ENCODE assay signal across 18 mouse cellular contexts in genomic region chr13:85926323-85926722, GRCm38 (mm10).
DNase-seq lines count a peak whose midpoint lies in the region; ATAC-seq and TF ChIP-seq lines count a peak whose summit lies in the region.
"Had no signal": no experiment of that assay in that cellular context is flagged by ENCODE, and none has a peak within 500 bp of the region (broad histone marks: within the 10 kb centered on the region; RNA-seq: fewer than 3 reads in every experiment).

No protein-coding gene starts in this region.

- WGBS in kidney, embryonic 14.5 days: 34% methylated on average over 2 of the region's 2 CpGs
- 30% methylated on average over 2 of the region's 2 CpGs for WGBS in kidney, adult 2 months
- WGBS in midbrain, embryonic 13.5 days: 73% methylated on average over 2 of the region's 2 CpGs
- WGBS in midbrain, postnatal 0 days: 48% methylated on average over 2 of the region's 2 CpGs
- 46% methylated on average over 2 of the region's 2 CpGs for WGBS in hindbrain, embryonic 14.5 days
- 29% methylated on average over 2 of the region's 2 CpGs for WGBS in neural tube, embryonic 13.5 days

- H3K4me1 ChIP-seq in kidney, embryonic 14.5 days (ENCODE audit: control insufficient read depth, insufficient read depth, low read length): no peaks in the 10 kb centered on the region
- no peaks in the 10 kb centered on the region for H3K4me1 ChIP-seq in kidney, adult 2 months (ENCODE audit: control insufficient read depth, insufficient read depth, low read length)
- peaks cover 16% of the 10 kb centered on the region for H3K4me1 ChIP-seq in midbrain, embryonic 13.5 days (replicated peaks)
- H3K4me1 ChIP-seq in midbrain, postnatal 0 days (ENCODE audit: insufficient read depth, low read length): no peaks in the 10 kb centered on the region
- peaks cover 18% of the 10 kb centered on the region for H3K4me1 ChIP-seq in hindbrain, embryonic 14.5 days (replicated peaks; ENCODE audit: control insufficient read depth, insufficient read depth, low read length)
- peaks cover 18% of the 10 kb centered on the region for H3K4me1 ChIP-seq in neural tube, embryonic 13.5 days (replicated peaks)
- H3K4me1 ChIP-seq: heart, embryonic 12.5 days had no signal

- TF ChIP-seq CTCF in kidney, adult 2 months (conservative IDR thresholded peaks at IDR 0.05; ENCODE audit: insufficient read depth, insufficient read length, low read depth, low read length): no peak
- no peak for TF ChIP-seq CTCF in midbrain, postnatal 0 days (IDR thresholded peaks at IDR 0.05)

- TF ChIP-seq POLR2A in kidney, adult 2 months (IDR thresholded peaks at IDR 0.05; ENCODE audit: low read depth, low read length): no peak

- peak; percentile 52; the same call in 1 of the 2 replicates for ATAC-seq in kidney, embryonic 14.5 days (ENCODE audit: low FRiP score, low TSS enrichment)
- no peak for ATAC-seq in midbrain, embryonic 13.5 days
- ATAC-seq in midbrain, postnatal 0 days (ENCODE audit: low FRiP score): no peak
- ATAC-seq in hindbrain, embryonic 14.5 days (ENCODE audit: low FRiP score): no peak
- peak; percentile 49; the same call in 1 of the 2 replicates for ATAC-seq in neural tube, embryonic 13.5 days (ENCODE audit: low read depth)

- H3K27me3 ChIP-seq in kidney, embryonic 14.5 days (ENCODE audit: control insufficient read depth, insufficient read depth, low read length): no peaks in the 10 kb centered on the region
- no peaks in the 10 kb centered on the region for H3K27me3 ChIP-seq in kidney, adult 2 months (replicated peaks; ENCODE audit: control insufficient read depth, insufficient read depth, low read length)
- H3K27me3 ChIP-seq in midbrain, embryonic 13.5 days: no peaks in the 10 kb centered on the region
- no peaks in the 10 kb centered on the region for H3K27me3 ChIP-seq in midbrain, postnatal 0 days (ENCODE audit: insufficient read depth, low read length)
- H3K27me3 ChIP-seq in hindbrain, embryonic 14.5 days (ENCODE audit: control insufficient read depth, insufficient read depth, low read length): no peaks in the 10 kb centered on the region
- no peaks in the 10 kb centered on the region for H3K27me3 ChIP-seq in neural tube, embryonic 13.5 days
- H3K27me3 ChIP-seq: heart, embryonic 12.5 days had no signal

- no peak overlapping the region for H3K27ac ChIP-seq in kidney, embryonic 14.5 days (ENCODE audit: low read depth, low read length)
- no peak overlapping the region for H3K27ac ChIP-seq in kidney, adult 2 months (ENCODE audit: insufficient read depth, low read depth, low read length)
- peak overlapping the region; percentile 48; the same call in 1 of the 2 replicates for H3K27ac ChIP-seq in midbrain, embryonic 13.5 days
- H3K27ac ChIP-seq in midbrain, postnatal 0 days (ENCODE audit: low read depth, low read length): no peak overlapping the region
- H3K27ac ChIP-seq in hindbrain, embryonic 14.5 days: peak overlapping the region; percentile 68
- peak overlapping the region; percentile 67 for H3K27ac ChIP-seq in neural tube, embryonic 13.5 days (replicated peaks)

- DNase-seq in kidney, adult 2 months: no peak
- DNase-seq in midbrain, postnatal 0 days (ENCODE audit: low spot score): no peak
- peak; percentile 42 for DNase-seq in hindbrain, embryonic 14.5 days (ENCODE audit: low spot score)
- no peak for DNase-seq in thymus, postnatal 4 days
- DNase-seq: cerebellum, adult 8-10 months; gastrocnemius, postnatal 10 days; heart, adult 11 months; heart, postnatal 14 days; kidney, postnatal 10 days; liver; right cerebral cortex, adult 18-20 months; thymus, postnatal 36 days had no signal

- no peak overlapping the region for H3K4me3 ChIP-seq in kidney, embryonic 14.5 days (ENCODE audit: low read length)
- no peak overlapping the region for H3K4me3 ChIP-seq in kidney, adult 2 months (ENCODE audit: insufficient read depth, low read depth, low read length)
- H3K4me3 ChIP-seq in midbrain, embryonic 13.5 days (replicated peaks): no peak overlapping the region
- H3K4me3 ChIP-seq in midbrain, postnatal 0 days (ENCODE audit: low read depth, low read length): no peak overlapping the region
- H3K4me3 ChIP-seq in hindbrain, embryonic 14.5 days (replicated peaks; ENCODE audit: low read length): no peak overlapping the region
- H3K4me3 ChIP-seq in neural tube, embryonic 13.5 days: no peak overlapping the region
- H3K4me3 ChIP-seq: erythroblast, embryonic 14.5 days; heart, embryonic 12.5 days; myocyte had no signal

- H3K36me3 ChIP-seq in kidney, embryonic 14.5 days (ENCODE audit: control insufficient read depth, insufficient read depth, low read length): no peaks in the 10 kb centered on the region
- H3K36me3 ChIP-seq in kidney, adult 2 months (ENCODE audit: control insufficient read depth, insufficient read depth, low read length): no peaks in the 10 kb centered on the region
- no peaks in the 10 kb centered on the region for H3K36me3 ChIP-seq in midbrain, embryonic 13.5 days
- no peaks in the 10 kb centered on the region for H3K36me3 ChIP-seq in midbrain, postnatal 0 days (ENCODE audit: insufficient read depth, low read length)
- H3K36me3 ChIP-seq in hindbrain, embryonic 14.5 days (replicated peaks; ENCODE audit: control insufficient read depth, insufficient read depth): no peaks in the 10 kb centered on the region
- no peaks in the 10 kb centered on the region for H3K36me3 ChIP-seq in neural tube, embryonic 13.5 days
- H3K36me3 ChIP-seq: heart, embryonic 12.5 days had no signal

- no peak overlapping the region for H3K4me2 ChIP-seq in kidney, embryonic 14.5 days (replicated peaks; ENCODE audit: low read depth, low read length)
- no peak overlapping the region for H3K4me2 ChIP-seq in midbrain, embryonic 13.5 days (replicated peaks)
- no peak overlapping the region for H3K4me2 ChIP-seq in midbrain, postnatal 0 days (ENCODE audit: low read depth, low read length, poor library complexity, severe bottlenecking)
- no peak overlapping the region for H3K4me2 ChIP-seq in hindbrain, embryonic 14.5 days (replicated peaks)
- H3K4me2 ChIP-seq in neural tube, embryonic 13.5 days: peak overlapping the region; percentile 13; the same call in 1 of the 2 replicates
- H3K4me2 ChIP-seq: heart, embryonic 12.5 days had no signal

- H3K9ac ChIP-seq in kidney, embryonic 14.5 days (ENCODE audit: low read depth, low read length): no peak overlapping the region
- no peak overlapping the region for H3K9ac ChIP-seq in midbrain, embryonic 13.5 days (replicated peaks)
- no peak overlapping the region for H3K9ac ChIP-seq in midbrain, postnatal 0 days (replicated peaks; ENCODE audit: low read length, poor library complexity, severe bottlenecking)
- no peak overlapping the region for H3K9ac ChIP-seq in hindbrain, embryonic 14.5 days
- no peak overlapping the region for H3K9ac ChIP-seq in neural tube, embryonic 13.5 days
- H3K9ac ChIP-seq: heart, embryonic 12.5 days had no signal

- no peaks in the 10 kb centered on the region for H3K9me3 ChIP-seq in kidney, embryonic 14.5 days (ENCODE audit: control insufficient read depth, low read length)
- no peaks in the 10 kb centered on the region for H3K9me3 ChIP-seq in midbrain, embryonic 13.5 days
- no peaks in the 10 kb centered on the region for H3K9me3 ChIP-seq in midbrain, postnatal 0 days (ENCODE audit: low read length)
- no peaks in the 10 kb centered on the region for H3K9me3 ChIP-seq in hindbrain, embryonic 14.5 days (ENCODE audit: control insufficient read depth, low read length)
- H3K9me3 ChIP-seq in neural tube, embryonic 13.5 days: no peaks in the 10 kb centered on the region
- H3K9me3 ChIP-seq: heart, embryonic 12.5 days had no signal

Comparison
In these comparisons a context has a peak if more than half of its experiments do, and no peak if none do; other contexts are left out.
1. H3K27ac ChIP-seq: peak in midbrain, embryonic 13.5 days (single experiment), hindbrain, embryonic 14.5 days (single experiment) and neural tube, embryonic 13.5 days (single experiment); none in kidney, embryonic 14.5 days (single experiment), kidney, adult 2 months (single experiment) and midbrain, postnatal 0 days (single experiment).
2. ATAC-seq: peak in kidney, embryonic 14.5 days (single experiment) and neural tube, embryonic 13.5 days (single experiment); none in midbrain, embryonic 13.5 days (single experiment), midbrain, postnatal 0 days (single experiment) and hindbrain, embryonic 14.5 days (single experiment).